Mouse (Mus musculus) right cerebral cortex, postnatal 36 days (tissue): ENCODE data around the gene Med24.
"Not testable (repeated sequence)": the region's sequence is repeated elsewhere in the genome, so short reads cannot be mapped to it uniquely, and the experiment has no call there.

Experiments used
- DNase-seq, 2 experiments: peaks; one replicate each; pipeline ENCODE4 v3.0.0; 2022; ENCODE audit warnings: low spot score in 2 of 2, mixed read lengths in 1 of 2

Gene Med24

GRCm38 (mm10) chr11:98693201-98693600, 36.0 kb downstream of the Med24 start:
- no peak for DNase-seq

- no peak for DNase-seq
These were observed 41.2 kb downstream of the Med24 start for GRCm38 (mm10) chr11:98688009-98688408.

GRCm38 (mm10) chr11:98686976-98687375, 42.3 kb downstream of the Med24 start:
- no peak for DNase-seq

GRCm38 (mm10) chr11:98685642-98686041, 43.6 kb downstream of the Med24 start:
- no peak for DNase-seq

GRCm38 (mm10) chr11:98682811-98683210, 46.4 kb downstream of the Med24 start:
- no peak for DNase-seq

GRCm38 (mm10) chr11:98681786-98682745, 47.2 kb downstream of the Med24 start, which contains the start of gene Psmd3:
TSS of gene Psmd3 (plus strand) at chr11:98682554.
- DNase-seq = peak; percentile 92 to 95

- no peak for DNase-seq
These were observed 48.0 kb downstream of the Med24 start for GRCm38 (mm10) chr11:98681186-98681585.

- DNase-seq = not testable (repeated sequence)
These were observed 48.6 kb downstream of the Med24 start for GRCm38 (mm10) chr11:98680595-98680994.

GRCm38 (mm10) chr11:98680023-98680422, 49.2 kb downstream of the Med24 start:
- no peak for DNase-seq

GRCm38 (mm10) chr11:98675829-98676363, 53.3 kb downstream of the Med24 start:
- DNase-seq = no peak

- not testable (repeated sequence) for DNase-seq
These were observed 56.1 kb downstream of the Med24 start for GRCm38 (mm10) chr11:98673136-98673535.

GRCm38 (mm10) chr11:98672482-98672881, 56.8 kb downstream of the Med24 start:
- DNase-seq = no peak

GRCm38 (mm10) chr11:98671857-98672256, 57.4 kb downstream of the Med24 start:
- DNase-seq = no peak

- DNase-seq = no peak
These were observed 57.9 kb downstream of the Med24 start for GRCm38 (mm10) chr11:98671284-98671815.

GRCm38 (mm10) chr11:98668984-98669383, 60.3 kb downstream of the Med24 start:
- DNase-seq = no peak

GRCm38 (mm10) chr11:98664091-98664490, 65.1 kb downstream of the Med24 start, which contains the start of gene Gsdma:
TSS of gene Gsdma (plus strand) at chr11:98664351.
- DNase-seq = no peak

GRCm38 (mm10) chr11:98660517-98660916, 68.7 kb downstream of the Med24 start:
- DNase-seq = peak; percentile 28 to 32

- not testable (repeated sequence) for DNase-seq
These were observed 74.2 kb downstream of the Med24 start for GRCm38 (mm10) chr11:98655076-98655475.
